ENCODE assay signal across 28 mouse cellular contexts in genomic region chr5:134913352-134913751, GRCm38 (mm10). TPM values are rescaled to one million over a fixed set of nuclear protein-coding genes. Genes with fewer than 3 reads are reported as not detected.
A peak's percentile ranks its signal among the peaks of the same experiment; 100 is the strongest.
DNase-seq lines count a peak whose midpoint lies in the region; ATAC-seq and TF ChIP-seq lines count a peak whose summit lies in the region.
"Had no signal": no experiment of that assay in that cellular context is flagged by ENCODE, and none has a peak within 500 bp of the region (broad histone marks: within the 10 kb centered on the region; RNA-seq: fewer than 3 reads in every experiment).

No protein-coding gene starts in this region.

- H3K27ac ChIP-seq in midbrain, embryonic 10.5 days (replicated peaks): no peak overlapping the region
- no peak overlapping the region for H3K27ac ChIP-seq in midbrain, postnatal 0 days (ENCODE audit: low read depth, low read length)
- peak overlapping the region; percentile 97 for H3K27ac ChIP-seq in liver, embryonic 12.5 days
- H3K27ac ChIP-seq: embryonic facial prominence, embryonic 13.5 days; forebrain, embryonic 12.5 days; heart, adult 2 months; hindbrain, embryonic 15.5 days; kidney, embryonic 15.5 days; limb, embryonic 13.5 days; lung, embryonic 15.5 days; midbrain, embryonic 12.5 days had no signal

- no peaks in the 10 kb centered on the region for H3K4me1 ChIP-seq in midbrain, embryonic 10.5 days
- H3K4me1 ChIP-seq in midbrain, postnatal 0 days (ENCODE audit: insufficient read depth, low read length): no peaks in the 10 kb centered on the region
- H3K4me1 ChIP-seq in liver, embryonic 12.5 days: peaks cover 58% of the 10 kb centered on the region
- H3K4me1 ChIP-seq: embryonic facial prominence, embryonic 13.5 days; forebrain, embryonic 12.5 days; hindbrain, embryonic 15.5 days; kidney, embryonic 15.5 days; limb, embryonic 13.5 days; lung, embryonic 15.5 days; midbrain, embryonic 12.5 days had no signal

- H3K36me3 ChIP-seq in midbrain, embryonic 10.5 days: no peaks in the 10 kb centered on the region
- H3K36me3 ChIP-seq in midbrain, postnatal 0 days (ENCODE audit: insufficient read depth, low read length): no peaks in the 10 kb centered on the region
- H3K36me3 ChIP-seq in liver, embryonic 12.5 days: no peaks in the 10 kb centered on the region
- H3K36me3 ChIP-seq: embryonic facial prominence, embryonic 13.5 days; forebrain, embryonic 12.5 days; hindbrain, embryonic 15.5 days; kidney, embryonic 15.5 days; limb, embryonic 13.5 days; lung, embryonic 15.5 days; midbrain, embryonic 12.5 days had no signal

- no peak for DNase-seq in midbrain, embryonic 10.5 days (ENCODE audit: low spot score)
- no peak for DNase-seq in midbrain, postnatal 0 days (ENCODE audit: low spot score)
- DNase-seq in frontal cortex, postnatal 10 days (ENCODE audit: low spot score in 2 of 2): no peak
- DNase-seq: adrenal gland, adult 8-10 months; cerebellum, postnatal 10 days; gastrocnemius, postnatal 10 days; heart, adult 2 months; heart, postnatal 10 days; lung, postnatal 4 days; right cerebral cortex, postnatal 14 days; spleen, adult 18-20 months; thymus, postnatal 25 days had no signal

- no peak overlapping the region for H3K9ac ChIP-seq in midbrain, postnatal 0 days (replicated peaks; ENCODE audit: low read length, poor library complexity, severe bottlenecking)
- peak overlapping the region; percentile 89 for H3K9ac ChIP-seq in liver, embryonic 12.5 days
- H3K9ac ChIP-seq: embryonic facial prominence, embryonic 13.5 days; forebrain, embryonic 12.5 days; hindbrain, embryonic 15.5 days; kidney, embryonic 15.5 days; limb, embryonic 13.5 days; lung, embryonic 15.5 days; midbrain, embryonic 12.5 days had no signal

- no peak overlapping the region for H3K4me2 ChIP-seq in midbrain, postnatal 0 days (ENCODE audit: low read depth, low read length, poor library complexity, severe bottlenecking)
- H3K4me2 ChIP-seq in liver, embryonic 12.5 days: peak overlapping the region; percentile 66
- H3K4me2 ChIP-seq: embryonic facial prominence, embryonic 13.5 days; forebrain, embryonic 12.5 days; hindbrain, embryonic 15.5 days; kidney, embryonic 15.5 days; limb, embryonic 13.5 days; lung, embryonic 15.5 days; midbrain, embryonic 12.5 days had no signal

- WGBS in midbrain, embryonic 10.5 days: 80% methylated on average over 3 of the region's 3 CpGs
- WGBS in midbrain, postnatal 0 days: 78% methylated on average over 3 of the region's 3 CpGs
- 34% methylated on average over 3 of the region's 3 CpGs for WGBS in liver, embryonic 12.5 days (ENCODE audit: insufficient replicate concordance)

- H3K9me3 ChIP-seq in midbrain, embryonic 10.5 days (replicated peaks): 0 out of 2 replicates have a peak, but pooled peaks cover 3% of the 10 kb centered on the region
- no peaks in the 10 kb centered on the region for H3K9me3 ChIP-seq in midbrain, postnatal 0 days (ENCODE audit: low read length)
- H3K9me3 ChIP-seq in liver, embryonic 12.5 days (replicated peaks): peaks cover 4% of the 10 kb centered on the region
- H3K9me3 ChIP-seq: embryonic facial prominence, embryonic 13.5 days; forebrain, embryonic 12.5 days; hindbrain, embryonic 15.5 days; kidney, embryonic 15.5 days; lung, embryonic 15.5 days had no signal

- no peak for TF ChIP-seq CTCF in midbrain, postnatal 0 days (IDR thresholded peaks at IDR 0.05)

- no peaks in the 10 kb centered on the region for H3K27me3 ChIP-seq in midbrain, embryonic 10.5 days (ENCODE audit: low read depth, poor library complexity, severe bottlenecking)
- H3K27me3 ChIP-seq in midbrain, postnatal 0 days (ENCODE audit: insufficient read depth, low read length): no peaks in the 10 kb centered on the region
- no peaks in the 10 kb centered on the region for H3K27me3 ChIP-seq in liver, embryonic 12.5 days (replicated peaks)
- H3K27me3 ChIP-seq: embryonic facial prominence, embryonic 13.5 days; hindbrain, embryonic 15.5 days; limb, embryonic 13.5 days; lung, embryonic 15.5 days; midbrain, embryonic 12.5 days; Patski had no signal

- H3K4me3 ChIP-seq in midbrain, embryonic 10.5 days: 0 out of 2 replicates have a peak overlapping the region, but pooled peaks have one; percentile 1
- no peak overlapping the region for H3K4me3 ChIP-seq in midbrain, postnatal 0 days (ENCODE audit: low read depth, low read length)
- peak overlapping the region; percentile 74 for H3K4me3 ChIP-seq in liver, embryonic 12.5 days
- H3K4me3 ChIP-seq: embryonic facial prominence, embryonic 13.5 days; forebrain, embryonic 12.5 days; heart, adult 2 months; hindbrain, embryonic 15.5 days; kidney, embryonic 15.5 days; limb, embryonic 13.5 days; lung, embryonic 15.5 days; midbrain, embryonic 12.5 days had no signal

- ATAC-seq in midbrain, postnatal 0 days (ENCODE audit: low FRiP score): no peak
- peak; percentile 9 for ATAC-seq in erythroblast, adult 5-6 weeks (replicated peaks; ENCODE audit: low FRiP score, poor library complexity, severe bottlenecking)
- ATAC-seq in liver, embryonic 12.5 days: peak; percentile 54
- ATAC-seq in megakaryocyte-erythroid progenitor cell, adult 5-6 weeks (replicated peaks; ENCODE audit: low FRiP score, low TSS enrichment, poor library complexity, severe bottlenecking): peak; percentile 15; the same call in 1 of the 2 replicates
- no peak for ATAC-seq in granulocyte monocyte progenitor cell, adult 5-6 weeks (replicated peaks; ENCODE audit: poor library complexity, severe bottlenecking)
- ATAC-seq: Patski had no signal

RNA-seq across cellular contexts. Expression of gene Cldn13, which starts 2.0 kb away (rescaled TPM):
- polyA plus RNA-seq in midbrain, embryonic 10.5 days (2016; fragmentation: Nextera tagmentation; extraction: Ambion mirVana): 3.2 and 3.8 TPM in 2 replicates
- total RNA-seq in midbrain, postnatal 0 days (2014; rRNA removed): not detected in 2 replicates
- not detected in 2 replicates for polyA plus RNA-seq in midbrain, postnatal 0 days (2015; fragmentation: Nextera tagmentation; extraction: Ambion mirVana)
- 411 and 506 TPM in 2 replicates for total RNA-seq in erythroblast, adult 5-6 weeks (2015; ENCODE audit: low replicate concordance)
- 369 and 379 TPM in 2 replicates for total RNA-seq in erythroblast, adult 5-6 weeks (2017; ENCODE audit: low replicate concordance)
- 208 TPM in 2 replicates for polyA plus RNA-seq in liver, embryonic 12.5 days (2016; fragmentation: Nextera tagmentation; extraction: Ambion mirVana)
- total RNA-seq in megakaryocyte-erythroid progenitor cell, adult 5-6 weeks (2014; fragmentation: Nextera tagmentation): 177 and 197 TPM in 2 replicates
- 55.6 and 123 TPM in 2 replicates for total RNA-seq in megakaryocyte-erythroid progenitor cell, adult 5-6 weeks (2017)
- total RNA-seq in granulocyte monocyte progenitor cell, adult 5-6 weeks (2014; fragmentation: Nextera tagmentation): not detected in 2 replicates
- 0.13 TPM in 1 of 2 replicates, not detected in the other for total RNA-seq in granulocyte monocyte progenitor cell, adult 5-6 weeks (2017)
- total RNA-seq: adrenal gland, adult 8-10 months; heart, adult 2 months; heart, postnatal 10 days; layer of hippocampus, postnatal 10 days had no signal
- polyA plus RNA-seq: Patski had no signal

RNA-seq across cellular contexts. Expression of gene Tmem270, which starts 6.8 kb away (rescaled TPM):
- polyA plus RNA-seq in midbrain, embryonic 10.5 days (2016; fragmentation: Nextera tagmentation; extraction: Ambion mirVana): not detected in 2 replicates
- total RNA-seq in midbrain, postnatal 0 days (2014; rRNA removed): not detected in 2 replicates
- polyA plus RNA-seq in midbrain, postnatal 0 days (2015; fragmentation: Nextera tagmentation; extraction: Ambion mirVana): 0.19 TPM in 1 of 2 replicates, not detected in the other
- total RNA-seq in erythroblast, adult 5-6 weeks (2015; ENCODE audit: low replicate concordance): 0.96 TPM in 1 of 2 replicates, not detected in the other
- total RNA-seq in erythroblast, adult 5-6 weeks (2017; ENCODE audit: low replicate concordance): not detected in 2 replicates
- not detected in 2 replicates for polyA plus RNA-seq in liver, embryonic 12.5 days (2016; fragmentation: Nextera tagmentation; extraction: Ambion mirVana)
- not detected in 2 replicates for total RNA-seq in megakaryocyte-erythroid progenitor cell, adult 5-6 weeks (2014; fragmentation: Nextera tagmentation)
- total RNA-seq in megakaryocyte-erythroid progenitor cell, adult 5-6 weeks (2017): not detected in 2 replicates
- total RNA-seq in granulocyte monocyte progenitor cell, adult 5-6 weeks (2014; fragmentation: Nextera tagmentation): not detected in 2 replicates
- not detected in 2 replicates for total RNA-seq in granulocyte monocyte progenitor cell, adult 5-6 weeks (2017)
- total RNA-seq: adrenal gland, adult 8-10 months; gastrocnemius, postnatal 10 days; heart, adult 2 months; heart, postnatal 10 days; layer of hippocampus, postnatal 10 days had no signal
- polyA plus RNA-seq: embryonic facial prominence, embryonic 13.5 days; forebrain, embryonic 12.5 days; heart, adult 2 months; hindbrain, embryonic 15.5 days; intestine, embryonic 16.5 days; kidney, embryonic 15.5 days; large intestine, adult 2 months; limb, embryonic 13.5 days; lung, embryonic 15.5 days; midbrain, embryonic 12.5 days; neural tube, embryonic 14.5 days; Patski had no signal

RNA-seq across cellular contexts. Expression of gene Mettl27, which starts 18.8 kb away (rescaled TPM):
- 9.6 and 12.8 TPM in 2 replicates for polyA plus RNA-seq in midbrain, embryonic 10.5 days (2016; fragmentation: Nextera tagmentation; extraction: Ambion mirVana)
- 4.7 and 5.0 TPM in 2 replicates for total RNA-seq in midbrain, postnatal 0 days (2014; rRNA removed)
- polyA plus RNA-seq in midbrain, postnatal 0 days (2015; fragmentation: Nextera tagmentation; extraction: Ambion mirVana): 7.2 and 7.5 TPM in 2 replicates
- 70.4 and 120 TPM in 2 replicates for total RNA-seq in erythroblast, adult 5-6 weeks (2015; ENCODE audit: low replicate concordance)
- 62.4 and 85.2 TPM in 2 replicates for total RNA-seq in erythroblast, adult 5-6 weeks (2017; ENCODE audit: low replicate concordance)
- 8.5 and 9.8 TPM in 2 replicates for polyA plus RNA-seq in liver, embryonic 12.5 days (2016; fragmentation: Nextera tagmentation; extraction: Ambion mirVana)
- total RNA-seq in megakaryocyte-erythroid progenitor cell, adult 5-6 weeks (2014; fragmentation: Nextera tagmentation): 9.9 and 12.8 TPM in 2 replicates
- total RNA-seq in megakaryocyte-erythroid progenitor cell, adult 5-6 weeks (2017): 6.5 and 18.5 TPM in 2 replicates
- total RNA-seq in granulocyte monocyte progenitor cell, adult 5-6 weeks (2014; fragmentation: Nextera tagmentation): 1.7 and 3.9 TPM in 2 replicates
- 1.2 and 2.2 TPM in 2 replicates for total RNA-seq in granulocyte monocyte progenitor cell, adult 5-6 weeks (2017)

RNA-seq across cellular contexts. Expression of gene Cldn4, which starts 33.4 kb away (rescaled TPM):
- 3.2 and 3.4 TPM in 2 replicates for polyA plus RNA-seq in midbrain, embryonic 10.5 days (2016; fragmentation: Nextera tagmentation; extraction: Ambion mirVana)
- total RNA-seq in midbrain, postnatal 0 days (2014; rRNA removed): 0.77 TPM in 1 of 2 replicates, not detected in the other
- not detected in 2 replicates for polyA plus RNA-seq in midbrain, postnatal 0 days (2015; fragmentation: Nextera tagmentation; extraction: Ambion mirVana)
- not detected in 2 replicates for total RNA-seq in erythroblast, adult 5-6 weeks (2015; ENCODE audit: low replicate concordance)
- not detected in 2 replicates for total RNA-seq in erythroblast, adult 5-6 weeks (2017; ENCODE audit: low replicate concordance)
- polyA plus RNA-seq in liver, embryonic 12.5 days (2016; fragmentation: Nextera tagmentation; extraction: Ambion mirVana): 0.28 and 0.49 TPM in 2 replicates
- not detected in 2 replicates for total RNA-seq in megakaryocyte-erythroid progenitor cell, adult 5-6 weeks (2014; fragmentation: Nextera tagmentation)
- not detected in 2 replicates for total RNA-seq in megakaryocyte-erythroid progenitor cell, adult 5-6 weeks (2017)
- total RNA-seq in granulocyte monocyte progenitor cell, adult 5-6 weeks (2014; fragmentation: Nextera tagmentation): not detected in 2 replicates
- not detected in 2 replicates for total RNA-seq in granulocyte monocyte progenitor cell, adult 5-6 weeks (2017)
- total RNA-seq: adrenal gland, adult 8-10 months; gastrocnemius, postnatal 10 days; heart, adult 2 months; layer of hippocampus, postnatal 10 days had no signal
- polyA plus RNA-seq: neural tube, embryonic 14.5 days had no signal

Comparison
In these comparisons a context has a peak if more than half of its experiments do, and no peak if none do; other contexts are left out.
1. ATAC-seq: peak in erythroblast, adult 5-6 weeks (single experiment), liver, embryonic 12.5 days (single experiment) and megakaryocyte-erythroid progenitor cell, adult 5-6 weeks (single experiment); none in midbrain, postnatal 0 days (single experiment) and granulocyte monocyte progenitor cell, adult 5-6 weeks (single experiment).
2. RNA of gene Cldn13, which starts 2.0 kb away (total RNA-seq): 369 to 506 TPM in erythroblast, adult 5-6 weeks and 55.6 to 197 TPM in megakaryocyte-erythroid progenitor cell, adult 5-6 weeks; 0.13 TPM in granulocyte monocyte progenitor cell, adult 5-6 weeks and not detected in midbrain, postnatal 0 days; every median in the first group is over 10 times any median in the second.